Mouse (Mus musculus) heart, adult 10 weeks (tissue): ENCODE measurements around the gene Optc. TPM values are rescaled to one million over a fixed set of nuclear protein-coding genes. Genes with fewer than 3 reads are reported as not detected.

Source experiments
- polyA plus RNA-seq: library from polyadenylated mRNA; stranded (reverse); fragments of 350-450 nt; fragmentation: Illumina TruSeq; extraction: RNeasy Lipid Tissue Mini Kit (QIAGEN cat#74804); gene quantifications from one replicate; pipeline ENCODE4 v1.2.3, GENCODE M21; 2014; ENCODE audit warnings: low read depth, low replicate concordance

Optc gene
- 0.73 TPM for polyA plus RNA-seq

DNA sequence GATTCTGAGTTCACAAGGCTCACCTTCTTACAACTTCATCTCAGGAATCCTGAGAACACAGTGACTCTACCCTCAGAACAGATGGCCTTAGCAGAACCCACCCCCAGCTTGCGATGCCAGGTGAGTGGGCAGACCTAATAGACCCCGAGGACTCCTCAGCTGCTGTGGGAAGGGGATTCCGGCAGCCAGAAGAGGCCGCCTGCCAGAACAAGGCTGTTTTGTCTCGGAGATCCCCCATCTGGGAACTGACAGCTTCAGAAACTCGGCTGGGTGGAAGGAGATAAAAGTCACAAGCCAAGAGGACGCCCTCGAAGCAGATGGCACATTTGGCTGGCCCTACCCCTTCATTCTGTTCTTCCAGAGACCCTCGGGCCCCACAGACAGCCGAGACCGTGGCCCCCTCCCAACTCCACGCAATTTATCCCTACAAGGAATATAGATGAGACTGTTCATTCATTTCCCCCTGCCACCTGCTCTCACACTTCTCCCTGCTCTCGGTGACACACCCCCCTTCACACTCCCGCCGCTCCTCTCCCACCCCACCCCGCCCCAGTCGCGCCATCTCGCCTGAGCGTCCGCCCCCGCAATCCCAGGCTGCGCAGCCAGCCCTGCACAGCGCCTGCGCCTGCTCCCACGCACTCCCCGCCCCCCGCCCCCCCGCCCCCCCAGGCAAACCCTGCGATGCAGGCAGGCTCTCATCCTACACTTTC, at the start of gene Optc:
Optc (minus strand) TSS at position 51 of the 710 bp plus-strand sequence.

DNA sequence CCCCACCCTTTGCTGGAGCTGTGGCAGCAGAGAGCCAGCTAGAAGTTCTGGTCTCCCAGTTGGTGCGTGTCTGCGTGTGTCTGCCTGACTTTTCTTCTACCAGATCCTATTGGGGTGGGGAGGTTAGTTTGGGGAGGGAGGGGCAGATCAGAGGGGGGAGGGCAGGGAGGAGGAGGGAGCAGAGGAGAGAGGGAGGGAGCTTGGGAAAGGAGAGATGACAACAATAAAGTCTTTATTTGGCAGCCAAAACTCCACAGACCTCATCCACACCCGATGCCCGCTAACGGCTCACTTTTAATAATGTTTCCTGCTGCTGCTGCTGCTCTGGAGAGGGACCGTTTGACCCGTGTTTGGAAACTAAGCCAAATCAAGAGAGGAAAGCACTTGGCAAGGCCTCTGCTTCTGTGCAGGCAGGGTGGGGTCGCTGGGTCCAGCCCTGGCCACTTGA, 13.5 kb upstream of the Optc start, which contains the start of gene Prelp:
Prelp (minus strand) TSS at position 111 of the 448 bp plus-strand sequence.

Other genes with a start within 250 kb of the Optc start
- gene Zbed6, start 247.1 kb downstream of the Optc start, polyA plus RNA-seq: 4.5 TPM
- gene Gm38394, start 246.7 kb downstream of the Optc start, polyA plus RNA-seq: 6.7 TPM
- 0.31 TPM for gene Lax1, start 217.9 kb downstream of the Optc start, polyA plus RNA-seq
- 11.2 TPM for gene Atp2b4, start 107.0 kb downstream of the Optc start, polyA plus RNA-seq
- 45.2 TPM for gene Prelp, start 13.4 kb upstream of the Optc start, polyA plus RNA-seq
- gene Fmod, start 129.3 kb upstream of the Optc start, polyA plus RNA-seq: 13.1 TPM
- 43.7 TPM for gene Btg2, start 171.1 kb upstream of the Optc start, polyA plus RNA-seq
- not detected for gene Chit1, start 203.2 kb upstream of the Optc start, polyA plus RNA-seq